Mouse (Mus musculus): Measurements from ENCODE around the gene Atp1b1.

Gene Atp1b1

GRCm38 (mm10) chr1:164434049-164434448, 24.1 kb downstream of the Atp1b1 start:
- no peak for DNase-seq

- DNase-seq: no peak
These were observed 25.5 kb downstream of the Atp1b1 start for GRCm38 (mm10) chr1:164432649-164433048.

- no peak for DNase-seq
These were observed 29.5 kb downstream of the Atp1b1 start for GRCm38 (mm10) chr1:164428644-164429043.

- DNase-seq: no peak
These were observed 30.4 kb downstream of the Atp1b1 start for GRCm38 (mm10) chr1:164427777-164428176.

- DNase-seq: no peak
These were observed 31.9 kb downstream of the Atp1b1 start for GRCm38 (mm10) chr1:164426227-164426626.

GRCm38 (mm10) chr1:164420623-164421354, 37.4 kb downstream of the Atp1b1 start:
- no peak for DNase-seq

GRCm38 (mm10) chr1:164419401-164419800, 38.8 kb downstream of the Atp1b1 start:
- no peak for DNase-seq

GRCm38 (mm10) chr1:164418320-164418719, 39.8 kb downstream of the Atp1b1 start:
- no peak for DNase-seq

- no peak for DNase-seq
These were observed 40.6 kb downstream of the Atp1b1 start for GRCm38 (mm10) chr1:164417604-164418003.

- DNase-seq: no peak
These were observed 41.3 kb downstream of the Atp1b1 start for GRCm38 (mm10) chr1:164416692-164417394.

- no peak for DNase-seq
These were observed 42.8 kb downstream of the Atp1b1 start for GRCm38 (mm10) chr1:164415347-164415751.

GRCm38 (mm10) chr1:164413608-164414007, 44.5 kb downstream of the Atp1b1 start:
- DNase-seq: no peak

- no peak for DNase-seq
These were observed 45.2 kb downstream of the Atp1b1 start for GRCm38 (mm10) chr1:164412906-164413305.

GRCm38 (mm10) chr1:164411306-164411705, 46.8 kb downstream of the Atp1b1 start:
- DNase-seq: no peak

- no peak for DNase-seq
These were observed 49.5 kb downstream of the Atp1b1 start for GRCm38 (mm10) chr1:164408655-164409054.

- no peak for DNase-seq
These were observed 51.6 kb downstream of the Atp1b1 start for GRCm38 (mm10) chr1:164406506-164406905.

GRCm38 (mm10) chr1:164405385-164405802, 52.8 kb downstream of the Atp1b1 start:
- no peak for DNase-seq

- DNase-seq: no peak
These were observed 58.6 kb downstream of the Atp1b1 start for GRCm38 (mm10) chr1:164399578-164399977.

GRCm38 (mm10) chr1:164397672-164398071, 60.5 kb downstream of the Atp1b1 start:
- DNase-seq: no peak

GRCm38 (mm10) chr1:164395131-164395780, 62.9 kb downstream of the Atp1b1 start:
- DNase-seq: peak; percentile 75

GRCm38 (mm10) chr1:164392176-164392575, 66.0 kb downstream of the Atp1b1 start:
- peak; percentile 33 for DNase-seq

GRCm38 (mm10) chr1:164389743-164390142, 68.4 kb downstream of the Atp1b1 start:
- no peak for DNase-seq
